Mouse (Mus musculus) megakaryocyte, embryonic 14.5 days (primary cell): ENCODE measurements around the gene Pus7l. TPM values are rescaled to one million over a fixed set of nuclear protein-coding genes. Genes with fewer than 3 reads are reported as not detected.

Source experiments
- H3K27me3 ChIP-seq: replicated peaks from 2 replicates; pipeline ENCODE3; 2012; ENCODE audit warnings: inconsistent platforms
- H3K36me3 ChIP-seq: replicated peaks from 2 replicates; pipeline ENCODE3; 2012; ENCODE audit warnings: low read length, inconsistent platforms, mixed read lengths
- H3K4me1 ChIP-seq: 2 replicates; pipeline ENCODE4 v1.6.1; 2012; ENCODE audit warnings: inconsistent platforms
- H3K4me3 ChIP-seq: replicated peaks from 2 replicates; pipeline ENCODE3; 2012; ENCODE audit warnings: moderate library complexity, mild to moderate bottlenecking, inconsistent platforms
- H3K9me3 ChIP-seq: 2 replicates; pipeline ENCODE4 v1.6.1; 2012; ENCODE audit warnings: inconsistent platforms
- FLI1 ChIP-seq: IDR thresholded peaks from 2 replicates; pipeline ENCODE4 v1.6.1; 2012; ENCODE audit warnings: low read length, inconsistent platforms, mixed read lengths
- GATA1 ChIP-seq: IDR thresholded peaks from 3 replicates; pipeline ENCODE4 v1.6.1; 2012; ENCODE audit warnings: mixed read lengths, low read length, inconsistent platforms, borderline replicate concordance
- polyA plus RNA-seq: library from polyadenylated mRNA; stranded (reverse); fragments of >175 nt; gene quantifications from 2 replicates; pipeline ENCODE4 v1.2.3, GENCODE M21; 2012; ENCODE audit warnings: low replicate concordance; ENCODE audit not compliant: insufficient read depth

Gene Pus7l
- 0.97 and 6.3 TPM in 2 replicates for polyA plus RNA-seq

- Histone ChIP-seq H3K36me3 (peaks cover 57% of the 10 kb centered on the region), H3K27me3 (no peaks in the 10 kb centered on the region), H3K9me3 (0 out of 2 replicates have a peak, but pooled peaks cover 4% of the 10 kb centered on the region), H3K4me3 (peak within 1 kb of the TSS; percentile 100), H3K4me1 (peaks cover 31% of the 10 kb centered on the region)
- TF ChIP-seq FLI1, result no peak
- TF ChIP-seq GATA1, result peak; percentile 62; the same call in 1 of the 3 replicates
These were observed at the start of gene Pus7l, which contains the start of gene Irak4 for GRCm38 (mm10) chr15:94543409-94544051. Gene Pus7l, minus strand, starts transcription at chr15:94543547. Gene Irak4, plus strand, starts transcription at chr15:94543643.

DNA sequence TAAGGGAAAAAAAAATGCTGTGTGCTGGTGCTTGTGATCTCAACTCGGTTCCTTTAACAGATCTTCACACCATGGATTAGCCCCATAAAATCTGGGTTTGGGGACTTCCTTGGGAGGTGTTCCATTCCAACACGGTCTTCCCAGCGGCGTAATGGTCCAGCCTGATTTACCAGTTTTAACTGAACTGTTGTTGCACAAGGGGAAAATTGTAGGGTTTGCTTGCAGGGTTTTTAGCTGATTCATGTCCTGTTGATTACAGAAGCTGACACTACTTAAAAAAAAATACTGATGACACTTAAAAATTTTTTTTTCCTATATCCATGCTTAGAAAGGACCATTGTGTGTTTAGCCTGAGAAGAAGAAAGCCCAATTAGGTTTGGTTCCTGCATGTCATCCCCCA is 48.0 kb upstream of the Pus7l start:
- TF ChIP-seq FLI1 (no peak), GATA1 (no peak)
- Histone ChIP-seq H3K27me3 (no peaks in the 10 kb centered on the region), H3K4me3 (peak overlapping the region; percentile 59), H3K9me3 (no peaks in the 10 kb centered on the region), H3K36me3 (peaks cover 16% of the 10 kb centered on the region), H3K4me1 (peaks cover 51% of the 10 kb centered on the region)

DNA sequence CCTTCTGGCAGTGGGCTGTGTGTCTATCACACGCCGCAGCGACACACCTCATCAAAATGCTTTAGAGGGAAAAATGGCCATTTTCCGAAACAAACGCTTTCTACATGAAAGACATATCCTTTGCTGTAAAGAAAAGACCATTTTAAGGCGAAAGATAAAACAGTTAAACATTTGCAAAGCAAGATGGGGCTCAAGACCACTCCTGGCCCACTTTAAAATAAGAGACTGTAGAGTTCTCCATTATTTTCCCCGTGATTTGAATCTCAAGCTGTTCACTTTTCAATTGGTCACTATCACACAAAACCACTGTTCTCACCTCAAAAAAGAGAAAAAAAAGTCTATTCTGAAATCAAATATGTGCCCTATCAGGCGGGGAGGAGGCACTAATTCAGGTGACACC is 46.7 kb upstream of the Pus7l start:
- TF ChIP-seq FLI1 (no peak), GATA1 (no peak)
- Histone ChIP-seq H3K9me3 (no peaks in the 10 kb centered on the region), H3K4me1 (peaks cover 51% of the 10 kb centered on the region), H3K4me3 (peak overlapping the region; percentile 99), H3K36me3 (peaks cover 29% of the 10 kb centered on the region), H3K27me3 (no peaks in the 10 kb centered on the region)

GRCm38 (mm10) chr15:94589219-94590075 is 46.1 kb upstream of the Pus7l start, which contains the start of gene Twf1:
Gene Twf1, minus strand, starts transcription at chr15:94589889.
- Histone ChIP-seq H3K4me1 (peaks cover 54% of the 10 kb centered on the region), H3K4me3 (peak within 1 kb of the TSS; percentile 99)

DNA sequence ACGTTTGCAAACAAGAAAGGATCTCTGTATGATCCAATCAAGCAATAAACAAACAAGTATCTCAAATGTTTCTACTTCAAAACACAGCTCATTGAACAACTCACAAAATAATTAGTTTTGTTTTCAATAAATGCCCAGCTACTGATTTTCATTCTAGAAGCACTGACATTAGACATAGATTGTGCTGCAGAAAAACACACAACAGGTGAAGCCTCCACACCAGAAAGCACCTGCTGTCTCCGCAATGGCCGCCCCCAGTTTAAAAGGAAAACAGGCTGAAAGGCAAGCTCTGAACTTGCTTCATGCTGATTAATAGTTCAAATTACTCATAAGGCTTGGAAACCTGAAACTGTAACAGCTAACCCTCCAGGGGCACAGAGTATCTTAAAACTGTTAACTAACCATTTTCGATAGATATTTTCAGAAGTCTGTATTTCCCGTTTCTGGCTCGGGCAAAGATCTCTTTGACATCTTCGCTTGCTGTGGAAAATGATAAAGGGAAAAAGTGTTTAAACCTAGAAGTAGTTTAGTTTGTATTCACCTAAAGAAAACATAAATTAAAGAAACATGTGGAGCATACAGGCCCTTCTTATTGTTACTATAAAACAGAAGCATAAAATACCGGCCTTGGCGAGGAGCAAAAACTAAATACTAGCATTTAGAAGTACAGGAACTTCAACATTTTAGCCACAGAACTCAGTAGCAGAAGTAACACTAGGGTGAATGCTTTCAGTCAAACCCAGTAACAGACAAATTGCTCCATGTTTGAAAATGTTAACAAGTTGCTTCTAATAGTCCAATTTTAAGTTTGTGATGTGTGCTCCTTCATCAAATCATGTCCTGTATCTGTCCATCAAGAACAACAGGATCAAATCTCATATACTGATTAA is 44.7 kb upstream of the Pus7l start:
- no peak for TF ChIP-seq GATA1
- no peak for TF ChIP-seq FLI1
- Histone ChIP-seq H3K27me3 (no peaks in the 10 kb centered on the region), H3K9me3 (no peaks in the 10 kb centered on the region), H3K4me3 (peak overlapping the region; percentile 99), H3K4me1 (peaks cover 53% of the 10 kb centered on the region), H3K36me3 (peaks cover 49% of the 10 kb centered on the region)

More at GRCm38 (mm10) chr15:94589219-94590075, 46.1 kb upstream of the Pus7l start, which contains the start of gene Twf1:
- no peaks in the 10 kb centered on the region for H3K9me3 ChIP-seq
- no peaks in the 10 kb centered on the region for H3K27me3 ChIP-seq
- peaks cover 35% of the 10 kb centered on the region for H3K36me3 ChIP-seq
- no peak for TF ChIP-seq GATA1
- TF ChIP-seq FLI1, result no peak

DNA sequence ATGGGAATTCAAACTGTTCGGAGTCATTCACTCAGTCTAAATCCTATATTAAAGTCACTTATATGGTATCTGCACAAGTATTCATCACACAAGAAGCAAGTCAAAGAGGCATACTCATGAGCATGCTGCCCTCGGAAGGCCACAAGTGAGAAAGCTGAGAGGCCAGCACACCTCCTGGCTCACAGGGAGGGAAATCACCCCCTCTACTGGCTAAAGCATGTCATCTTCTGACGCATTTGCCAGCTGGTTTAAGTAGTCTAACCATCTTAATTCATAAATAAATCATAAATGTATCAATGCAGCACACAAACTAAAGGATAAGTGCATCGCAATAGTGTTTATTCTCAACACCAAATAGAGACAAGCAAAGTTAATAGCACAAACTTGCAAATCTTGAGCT is 41.4 kb upstream of the Pus7l start:
- Histone ChIP-seq H3K4me1 (peaks cover 28% of the 10 kb centered on the region), H3K9me3 (no peaks in the 10 kb centered on the region), H3K4me3 (no peak overlapping the region), H3K27me3 (no peaks in the 10 kb centered on the region), H3K36me3 (peaks cover 82% of the 10 kb centered on the region)
- TF ChIP-seq FLI1, result no peak
- TF ChIP-seq GATA1, result no peak

- H3K9me3 ChIP-seq, result no peaks in the 10 kb centered on the region
- TF ChIP-seq FLI1, result no peak
- TF ChIP-seq GATA1, result no peak
- peaks cover 93% of the 10 kb centered on the region for H3K36me3 ChIP-seq
- H3K4me3 ChIP-seq, result no peak overlapping the region
- no peaks in the 10 kb centered on the region for H3K27me3 ChIP-seq
- H3K4me1 ChIP-seq, result peaks cover 28% of the 10 kb centered on the region
These were observed 39.8 kb upstream of the Pus7l start for GRCm38 (mm10) chr15:94583153-94583552.

GRCm38 (mm10) chr15:94582000-94582593 is 38.8 kb upstream of the Pus7l start:
- no peak for TF ChIP-seq GATA1
- no peak for TF ChIP-seq FLI1
- Histone ChIP-seq H3K9me3 (no peaks in the 10 kb centered on the region), H3K27me3 (no peaks in the 10 kb centered on the region), H3K4me1 (peaks cover 32% of the 10 kb centered on the region), H3K4me3 (no peak overlapping the region), H3K36me3 (peaks cover 95% of the 10 kb centered on the region)
